Mouse (Mus musculus) splenic B cell, adult 2 months (primary cell): ENCODE data around the gene Ubl5.
"Not testable (repeated sequence)": the region's sequence is repeated elsewhere in the genome, so short reads cannot be mapped to it uniquely, and the experiment has no call there.

ENCODE experiments used
- DNase-seq: peaks from one replicate; pipeline ENCODE4 v3.0.0-alpha.2; 2011; ENCODE audit warnings: low read depth, low spot score
- H3K27me3 ChIP-seq: 2 replicates; pipeline ENCODE4 v1.6.1; 2012; ENCODE audit warnings: mild to moderate bottlenecking, low read length, moderate library complexity, mixed read lengths; ENCODE audit not compliant: control insufficient read depth, poor library complexity, insufficient read depth, severe bottlenecking
- H3K36me3 ChIP-seq: 2 replicates; pipeline ENCODE4 v1.6.1; 2012; ENCODE audit warnings: mild to moderate bottlenecking, low read length, moderate library complexity, mixed read lengths; ENCODE audit not compliant: control insufficient read depth, poor library complexity, insufficient read depth, severe bottlenecking

Gene Ubl5

GRCm38 (mm10) chr9:20666510-20667034 lies 23.9 kb downstream of the Ubl5 start:
- H3K27me3 ChIP-seq = no peaks in the 10 kb centered on the region
- DNase-seq = no peak
- H3K36me3 ChIP-seq = peaks cover 2% of the 10 kb centered on the region

- Histone ChIP-seq H3K36me3 (peaks cover 2% of the 10 kb centered on the region), H3K27me3 (no peaks in the 10 kb centered on the region)
- DNase-seq = no peak
Measured at GRCm38 (mm10) chr9:20668065-20668464, 25.4 kb downstream of the Ubl5 start.

- no peak for DNase-seq
Measured at GRCm38 (mm10) chr9:20672047-20672446, 29.4 kb downstream of the Ubl5 start.

GRCm38 (mm10) chr9:20677892-20678291 lies 35.2 kb downstream of the Ubl5 start:
- no peaks in the 10 kb centered on the region for H3K36me3 ChIP-seq
- no peak for DNase-seq
- H3K27me3 ChIP-seq = no peaks in the 10 kb centered on the region

More at GRCm38 (mm10) chr9:20672047-20672446, 29.4 kb downstream of the Ubl5 start:
- no peaks in the 10 kb centered on the region for H3K36me3 ChIP-seq
- no peaks in the 10 kb centered on the region for H3K27me3 ChIP-seq

GRCm38 (mm10) chr9:20680378-20680958 lies 37.8 kb downstream of the Ubl5 start:
- H3K27me3 ChIP-seq = no peaks in the 10 kb centered on the region
- no peak for DNase-seq

GRCm38 (mm10) chr9:20681546-20682388 lies 39.1 kb downstream of the Ubl5 start:
- DNase-seq = no peak
- no peaks in the 10 kb centered on the region for H3K36me3 ChIP-seq
- H3K27me3 ChIP-seq = no peaks in the 10 kb centered on the region

More at GRCm38 (mm10) chr9:20680378-20680958, 37.8 kb downstream of the Ubl5 start:
- no peaks in the 10 kb centered on the region for H3K36me3 ChIP-seq

GRCm38 (mm10) chr9:20682389-20682722 lies 39.7 kb downstream of the Ubl5 start:
- no peak for DNase-seq
- Histone ChIP-seq H3K27me3 (no peaks in the 10 kb centered on the region), H3K36me3 (no peaks in the 10 kb centered on the region)

- no peaks in the 10 kb centered on the region for H3K27me3 ChIP-seq
- no peak for DNase-seq
Measured at GRCm38 (mm10) chr9:20685081-20685861, 42.6 kb downstream of the Ubl5 start.

GRCm38 (mm10) chr9:20689403-20689802 lies 46.7 kb downstream of the Ubl5 start:
- Histone ChIP-seq H3K27me3 (no peaks in the 10 kb centered on the region), H3K36me3 (no peaks in the 10 kb centered on the region)

More at GRCm38 (mm10) chr9:20685081-20685861, 42.6 kb downstream of the Ubl5 start:
- H3K36me3 ChIP-seq = no peaks in the 10 kb centered on the region

GRCm38 (mm10) chr9:20689913-20690312 lies 47.2 kb downstream of the Ubl5 start:
- DNase-seq = no peak
- H3K27me3 ChIP-seq = no peaks in the 10 kb centered on the region
- no peaks in the 10 kb centered on the region for H3K36me3 ChIP-seq

More at GRCm38 (mm10) chr9:20689403-20689802, 46.7 kb downstream of the Ubl5 start:
- no peak for DNase-seq

GRCm38 (mm10) chr9:20690449-20690848 lies 47.8 kb downstream of the Ubl5 start:
- DNase-seq = peak; percentile 32
- not testable (repeated sequence) for H3K36me3 ChIP-seq, H3K27me3 ChIP-seq

GRCm38 (mm10) chr9:20692863-20693262 lies 50.2 kb downstream of the Ubl5 start:
- DNase-seq = no peak
- no peaks in the 10 kb centered on the region for H3K27me3 ChIP-seq
- no peaks in the 10 kb centered on the region for H3K36me3 ChIP-seq

GRCm38 (mm10) chr9:20694721-20695235 lies 52.1 kb downstream of the Ubl5 start:
- H3K27me3 ChIP-seq = no peaks in the 10 kb centered on the region
- DNase-seq = no peak
- no peaks in the 10 kb centered on the region for H3K36me3 ChIP-seq

GRCm38 (mm10) chr9:20696107-20696712 lies 53.5 kb downstream of the Ubl5 start:
- Histone ChIP-seq H3K36me3 (no peaks in the 10 kb centered on the region), H3K27me3 (no peaks in the 10 kb centered on the region)
- no peak for DNase-seq
